Mouse (Mus musculus) gonadal fat pad, adult 2 months (tissue): ENCODE results near the gene Mast1. TPM values are rescaled to one million over a fixed set of nuclear protein-coding genes. Genes with fewer than 3 reads are reported as not detected.

Source experiments
- DNase-seq: peaks from one replicate; pipeline ENCODE4 v3.0.0-alpha.2; 2012; ENCODE audit warnings: low read depth
- polyA plus RNA-seq: library from polyadenylated mRNA; depleted of rRNA; stranded (reverse); fragments of >200 nt; gene quantifications from 2 replicates; pipeline ENCODE4 v1.2.3, GENCODE M21; 2012; rRNA removed

The Mast1 gene
- 0.56 and 0.66 TPM in 2 replicates for polyA plus RNA-seq

GRCm38 (mm10) chr8:84936962-84937546, at the start of gene Mast1:
Gene Mast1 (minus strand): TSS chr8:84937359.
- DNase-seq, result no peak

GRCm38 (mm10) chr8:84986379-84986945, 49.3 kb upstream of the Mast1 start:
- no peak for DNase-seq

DNA sequence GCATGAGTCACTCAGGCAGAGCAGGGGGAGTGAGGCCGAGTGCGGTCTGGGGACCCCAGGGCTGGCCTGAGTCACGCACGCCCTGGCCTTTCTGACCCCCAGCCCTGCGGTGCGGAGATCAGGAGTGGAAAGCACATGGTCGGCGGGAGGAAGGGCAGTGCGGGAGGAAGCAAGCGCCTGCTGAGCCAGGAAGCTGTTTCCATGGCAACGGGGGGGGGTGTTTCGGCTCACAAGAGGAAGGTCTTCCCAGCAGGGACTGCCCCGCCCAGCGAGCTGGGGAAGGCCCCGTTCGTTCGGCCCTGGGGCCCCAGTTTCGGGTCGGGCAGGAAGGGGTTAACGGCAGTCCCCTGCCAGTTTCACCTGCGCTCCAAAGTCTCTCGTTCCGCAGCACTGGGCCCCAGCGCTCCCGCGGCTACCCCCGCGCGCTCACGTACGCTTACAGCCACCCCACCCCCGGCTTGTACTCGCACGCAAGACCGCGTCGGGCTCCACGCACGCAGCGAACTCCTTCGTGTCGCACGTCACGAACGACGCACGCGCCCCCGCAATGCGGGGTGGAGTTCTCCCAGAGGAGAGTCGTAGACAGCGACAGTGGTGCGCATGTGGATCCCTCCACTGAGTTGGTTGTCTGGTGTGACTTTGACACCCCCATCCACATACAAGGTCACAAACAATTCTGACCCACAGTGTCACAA, 48.7 kb upstream of the Mast1 start:
- no peak for DNase-seq

DNA sequence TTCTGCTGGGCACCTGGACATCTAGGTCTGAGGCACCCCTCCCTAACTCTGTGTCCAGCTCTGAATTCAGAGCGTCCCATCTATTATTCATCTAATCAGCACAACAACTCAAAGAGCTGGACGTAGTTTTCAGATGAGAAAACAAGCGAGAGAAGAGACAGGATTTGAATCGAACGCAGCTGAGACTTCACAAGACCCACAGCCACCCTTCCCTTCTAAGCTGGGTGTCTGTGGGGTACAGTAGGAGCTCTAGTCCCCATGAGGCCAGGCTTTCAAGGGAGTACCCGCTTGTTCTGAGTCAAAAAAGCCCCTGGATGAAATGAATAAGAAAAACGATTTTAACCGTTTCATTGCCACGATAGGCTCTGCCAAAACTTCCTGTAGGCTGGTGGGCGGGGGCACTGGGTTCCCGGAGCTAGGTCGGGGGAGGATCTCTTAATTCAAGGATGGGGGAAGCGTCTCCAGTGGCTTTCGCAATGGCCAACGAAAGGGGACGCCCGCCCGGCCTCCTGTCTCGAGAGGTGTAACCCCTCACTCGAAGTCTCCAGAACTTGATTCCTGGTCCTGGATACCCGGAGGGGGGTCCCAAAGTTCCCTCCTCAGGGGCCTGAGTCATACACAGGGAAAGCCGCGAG, 48.0 kb upstream of the Mast1 start:
- no peak for DNase-seq

GRCm38 (mm10) chr8:84984294-84985048, 47.3 kb upstream of the Mast1 start:
- no peak for DNase-seq

DNA sequence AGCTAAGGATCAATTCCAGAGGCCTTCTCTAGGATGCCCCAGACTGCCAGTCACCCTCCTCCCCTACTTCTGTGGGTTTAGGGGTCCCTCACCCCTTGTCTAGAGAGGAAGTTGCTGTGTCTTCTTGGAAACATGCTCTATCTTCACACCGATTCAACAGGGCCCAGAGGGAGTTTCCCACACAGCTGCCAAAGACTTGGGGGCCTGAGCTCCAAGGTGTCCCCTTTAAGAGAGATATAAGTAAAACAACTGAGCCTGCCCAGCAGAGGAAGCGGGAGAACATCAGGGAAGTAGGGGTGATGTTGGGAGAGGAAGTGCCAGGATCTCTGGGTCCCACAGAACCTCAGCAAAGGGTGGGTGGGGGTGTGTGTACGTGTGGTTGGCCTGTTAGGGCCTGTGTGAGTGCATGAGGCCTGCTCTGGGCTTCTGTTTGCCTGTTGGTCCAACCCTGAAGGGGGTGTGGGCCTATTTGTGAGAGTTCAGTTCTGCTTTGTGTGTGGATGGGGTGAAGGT, 45.4 kb upstream of the Mast1 start:
- no peak for DNase-seq

DNA sequence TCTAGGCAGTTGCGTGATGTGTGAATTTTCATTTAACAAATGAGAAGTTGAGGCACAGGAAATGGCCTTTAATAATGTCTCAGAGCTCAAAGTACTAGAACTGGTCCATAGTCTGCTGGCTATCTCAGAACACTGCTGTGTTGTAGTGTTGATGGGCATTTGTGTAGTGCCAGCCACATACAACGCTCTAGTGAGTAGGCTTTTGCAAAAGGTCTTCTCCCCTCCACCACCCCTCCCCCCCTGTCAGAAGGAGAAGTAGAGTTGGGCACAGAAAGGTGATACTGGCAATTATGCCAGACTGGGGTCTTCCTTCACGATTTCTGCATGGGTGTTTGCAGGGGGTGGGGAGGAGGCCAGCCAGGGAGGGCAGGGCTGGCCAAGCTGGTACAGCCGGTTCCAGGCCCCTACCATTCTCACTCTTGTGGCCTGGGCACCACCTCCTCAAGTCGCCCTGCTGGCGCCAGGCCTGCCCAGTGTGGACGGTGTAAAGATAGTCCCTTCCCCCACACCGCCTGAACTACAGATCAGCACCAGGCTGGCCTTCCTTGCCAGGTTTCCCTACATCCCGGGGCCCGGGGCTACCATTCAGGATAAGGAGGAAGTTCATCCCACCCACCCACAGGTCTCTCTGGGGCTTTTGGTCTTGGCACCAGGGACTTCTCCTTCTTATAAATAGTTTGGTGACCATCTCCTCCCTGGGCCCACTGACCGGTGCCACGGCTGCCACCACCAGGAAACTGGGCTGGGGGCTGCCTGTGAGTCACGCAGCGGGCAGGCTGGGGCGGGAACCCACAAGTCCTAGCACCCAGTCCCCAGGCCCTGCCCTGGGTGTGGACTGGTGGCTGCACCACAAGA, 44.7 kb upstream of the Mast1 start:
- DNase-seq, result no peak

GRCm38 (mm10) chr8:84980622-84981358, 43.6 kb upstream of the Mast1 start:
- DNase-seq, result no peak

- DNase-seq, result no peak
Observed at GRCm38 (mm10) chr8:84979599-84980421, 42.7 kb upstream of the Mast1 start.

DNA sequence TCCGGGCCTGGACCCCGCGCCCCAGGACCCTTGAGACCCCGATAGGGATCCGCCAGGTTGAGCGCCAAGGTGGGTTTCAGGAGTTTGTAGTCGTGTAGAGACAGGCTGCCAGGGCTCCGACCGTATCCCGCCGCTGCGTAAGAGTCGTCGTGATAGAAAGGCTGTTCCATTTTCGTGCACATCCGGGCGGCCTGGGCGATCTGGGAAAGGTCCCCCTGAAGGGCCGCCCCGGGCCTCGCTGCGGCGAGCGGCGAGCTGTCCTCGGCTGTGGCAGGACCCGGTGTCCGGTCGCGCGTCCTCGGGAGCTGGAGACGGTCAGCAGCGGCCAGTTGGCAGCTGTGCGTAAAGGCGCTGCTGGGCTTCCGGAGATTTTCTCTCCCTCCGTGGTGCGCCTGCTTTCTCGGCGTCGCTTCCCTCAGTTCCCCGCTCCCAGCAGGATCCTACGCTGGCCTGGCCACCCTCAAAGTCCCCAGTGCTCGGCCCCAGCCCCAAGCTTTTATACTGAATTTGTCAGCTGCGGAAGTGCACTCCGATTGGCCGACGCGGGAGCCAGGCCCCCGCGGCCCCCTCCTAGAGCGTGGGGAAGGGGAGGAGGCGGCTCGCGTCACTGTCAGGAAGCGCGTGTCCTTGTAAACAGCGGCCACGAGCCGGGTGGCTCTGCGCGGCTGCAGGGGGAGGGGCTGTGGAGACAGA, 41.2 kb upstream of the Mast1 start, which contains the start of gene Junb:
Junb (minus strand) TSS at position 471 of the 693 bp plus-strand sequence.
- no peak for DNase-seq

DNA sequence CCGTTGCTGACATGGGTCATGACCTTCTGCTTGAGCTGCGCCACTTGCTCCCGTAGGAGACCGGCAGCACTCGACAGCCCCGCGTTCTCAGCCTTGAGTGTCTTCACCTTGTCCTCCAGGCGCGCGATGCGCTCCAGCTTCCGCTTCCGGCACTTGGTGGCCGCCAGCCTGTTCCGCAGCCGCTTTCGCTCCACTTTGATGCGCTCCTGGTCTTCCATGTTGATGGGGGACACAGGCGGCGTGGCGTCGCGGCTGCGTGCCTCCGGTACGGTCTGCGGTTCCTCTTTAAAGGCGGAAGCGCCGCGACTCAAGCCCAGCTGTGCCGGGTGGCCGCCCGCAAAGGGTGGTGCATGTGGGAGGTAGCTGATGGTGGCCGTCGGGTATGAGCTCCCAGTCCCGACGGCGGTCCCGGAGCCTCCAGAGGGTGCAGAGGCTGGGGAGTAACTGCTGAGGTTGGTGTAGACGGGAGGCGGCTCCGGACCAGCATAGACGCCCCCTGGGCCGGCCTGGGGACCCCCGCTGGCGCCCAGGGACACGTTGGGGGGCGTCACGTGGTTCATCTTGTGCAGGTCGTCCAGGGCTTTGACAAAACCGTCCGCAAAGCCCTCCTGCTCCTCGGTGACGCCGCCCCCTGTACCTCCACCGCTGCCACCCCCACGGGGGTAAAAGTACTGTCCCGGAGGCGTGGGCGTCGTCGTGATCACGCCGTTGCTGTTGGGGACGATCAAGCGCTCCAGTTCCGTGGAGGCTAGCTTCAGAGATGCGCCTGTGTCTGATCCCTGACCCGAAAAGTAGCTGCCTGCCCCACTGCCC, 40.5 kb upstream of the Mast1 start:
- no peak for DNase-seq

- no peak for DNase-seq
Observed at GRCm38 (mm10) chr8:84976763-84977434, 39.7 kb upstream of the Mast1 start.

DNA sequence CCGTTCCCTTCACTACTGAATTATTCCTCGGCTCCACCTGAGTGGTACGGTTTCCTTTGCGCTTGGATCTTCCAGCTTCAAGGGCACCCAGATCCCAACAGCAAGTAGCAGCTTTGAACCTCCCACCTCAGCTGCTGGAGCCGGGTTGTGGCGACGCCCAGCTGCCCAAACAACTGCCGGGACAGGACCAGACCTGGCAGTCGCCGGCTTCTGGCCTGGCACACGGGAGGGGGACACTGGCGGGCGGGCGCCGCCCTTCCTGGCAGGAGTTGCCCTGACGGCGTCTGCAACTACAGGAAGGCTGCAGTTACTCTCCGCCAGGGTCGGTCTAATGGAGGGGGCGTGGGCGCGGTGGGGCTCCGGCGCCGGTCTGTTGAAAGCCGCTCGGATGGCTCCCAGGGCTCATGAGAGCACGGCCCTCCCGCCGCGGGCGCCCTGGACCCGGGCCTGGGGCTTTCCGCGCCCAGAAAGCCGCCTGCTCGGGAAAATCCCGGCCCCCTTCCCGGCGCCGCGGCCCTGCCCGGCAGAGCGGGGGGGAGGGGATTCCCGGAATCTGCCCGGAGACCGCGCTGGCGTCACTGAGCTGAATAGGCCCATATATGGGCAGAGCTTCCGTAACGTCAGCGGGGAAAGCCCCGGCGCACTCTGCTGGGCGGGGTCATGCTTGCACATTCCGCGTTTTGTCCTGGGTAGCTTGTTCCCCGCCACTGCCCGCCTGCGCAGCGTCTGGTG, 39.0 kb upstream of the Mast1 start:
- no peak for DNase-seq

DNA sequence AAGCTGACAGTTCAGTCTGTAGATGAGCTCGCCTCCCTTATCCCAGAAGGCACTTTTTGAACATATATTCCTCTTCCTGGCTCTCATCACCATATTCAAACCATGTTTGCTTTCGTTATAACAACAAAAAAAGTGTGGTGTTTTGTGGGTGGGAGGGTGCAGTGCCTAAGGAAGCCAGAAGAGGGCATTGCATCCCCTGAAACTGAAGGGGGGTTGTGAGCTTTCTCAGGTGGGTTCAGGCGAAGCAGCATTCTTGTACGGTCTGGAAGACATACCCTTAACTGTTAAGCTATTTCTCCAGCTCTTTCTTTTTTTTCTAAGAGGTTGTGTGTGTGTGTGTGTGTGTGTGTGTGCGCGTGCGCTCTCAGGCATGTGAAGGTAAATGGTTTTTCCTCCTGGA, 38.3 kb upstream of the Mast1 start:
- no peak for DNase-seq

DNA sequence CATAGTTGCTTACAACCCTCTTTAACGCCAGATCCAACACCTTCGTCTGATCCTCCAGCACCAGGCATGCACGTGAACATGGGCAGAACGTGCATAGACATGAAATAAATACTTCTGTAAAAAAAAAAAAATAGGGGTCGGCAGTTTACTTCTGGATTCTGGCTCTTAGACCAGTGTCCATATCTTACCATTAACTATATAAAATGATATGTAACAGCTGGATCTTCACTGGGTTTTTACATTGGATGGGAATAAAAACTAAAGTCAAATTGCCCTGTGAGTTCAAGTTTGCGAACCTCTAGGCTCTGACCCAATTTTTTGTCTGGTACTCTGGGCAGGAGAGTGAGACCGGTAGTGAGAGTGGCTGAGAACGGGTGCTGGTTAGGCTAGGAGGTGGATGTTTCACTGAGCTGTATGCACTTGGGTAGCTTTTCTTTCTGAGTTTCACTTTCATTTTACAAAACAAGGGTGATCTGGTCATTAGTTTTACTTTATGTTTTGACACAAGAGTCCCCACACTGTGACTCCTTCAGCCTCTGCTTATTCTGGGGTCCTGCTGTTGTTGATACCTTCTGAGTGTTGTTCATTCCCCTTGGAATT, 37.5 kb upstream of the Mast1 start:
- DNase-seq, result no peak
